Mouse (Mus musculus) lung, embryonic 15.5 days (tissue): ENCODE results near the gene Sema5a. TPM values are rescaled to one million over a fixed set of nuclear protein-coding genes. Genes with fewer than 3 reads are reported as not detected.

ENCODE experiments used
- ATAC-seq: fragments of 200-750 bp; cut with Nextera tagmentation; 2 replicates; pipeline ENCODE4 v1.8.0; 2017; ENCODE audit warnings: moderate number of reproducible peaks, borderline replicate concordance; ENCODE audit not compliant: low FRiP score, low TSS enrichment; ENCODE audit errors: extremely low read depth
- H3K27ac ChIP-seq: fragments of 300-500 bp; sonication (generic); 2 replicates; pipeline ENCODE4 v1.5.1; 2015; ENCODE audit warnings: moderate library complexity, mild to moderate bottlenecking, inconsistent platforms
- H3K27me3 ChIP-seq: fragments of 300-500 bp; sonication (generic); 2 replicates; pipeline ENCODE4 v1.6.1; 2015; ENCODE audit warnings: inconsistent platforms
- H3K36me3 ChIP-seq: fragments of 300-500 bp; sonication (generic); 2 replicates; pipeline ENCODE4 v1.6.1; 2015; ENCODE audit warnings: inconsistent platforms
- H3K4me1 ChIP-seq: fragments of 300-500 bp; sonication (generic); 2 replicates; pipeline ENCODE4 v1.6.1; 2015; ENCODE audit warnings: inconsistent platforms
- H3K4me2 ChIP-seq: fragments of 300-500 bp; sonication (generic); 2 replicates; pipeline ENCODE4 v1.6.1; 2015; ENCODE audit warnings: inconsistent platforms, mild to moderate bottlenecking, moderate library complexity
- H3K4me3 ChIP-seq: fragments of 300-500 bp; sonication (generic); 2 replicates; pipeline ENCODE4 v1.5.1; 2015; ENCODE audit warnings: mild to moderate bottlenecking, inconsistent platforms
- H3K9ac ChIP-seq: fragments of 300-500 bp; sonication (generic); 2 replicates; pipeline ENCODE4 v1.6.1; 2015; ENCODE audit warnings: inconsistent platforms
- H3K9me3 ChIP-seq: fragments of 300-500 bp; sonication (generic); 2 replicates; pipeline ENCODE4 v1.6.1; 2016; ENCODE audit warnings: inconsistent platforms
- WGBS: fragments of 180-500 bp; shearing (Covaris S2); methylation state at CpG from one replicate; pipeline ENCODE4 v1.1.7; 2015; 5-methylcytosine and 5-hydroxymethylcytosine counted together
- polyA plus RNA-seq: library from polyadenylated mRNA; unstranded; fragments of >200 nt; fragmentation: Nextera tagmentation; extraction: Ambion mirVana; gene quantifications from 2 replicates; pipeline ENCODE4 v1.2.1, GENCODE M21; 2015

Sema5a gene
- polyA plus RNA-seq, 1 experiment from 2014 or later = 13.4 TPM

GRCm38 (mm10) chr15:32624106-32624505, 379.5 kb downstream of the Sema5a start:
- 49% methylated on average over 4 of the region's 4 CpGs for WGBS
- Histone ChIP-seq H3K36me3 (no peaks in the 10 kb centered on the region), H3K4me3 (no peak overlapping the region), H3K27ac (no peak overlapping the region), H3K27me3 (no peaks in the 10 kb centered on the region), H3K4me1 (no peaks in the 10 kb centered on the region), H3K9ac (no peak overlapping the region), H3K9me3 (no peaks in the 10 kb centered on the region), H3K4me2 (no peak overlapping the region)
- no peak for ATAC-seq

GRCm38 (mm10) chr15:32626031-32626430, 381.4 kb downstream of the Sema5a start:
- Histone ChIP-seq H3K27ac (no peak overlapping the region), H3K9me3 (no peaks in the 10 kb centered on the region), H3K4me3 (no peak overlapping the region), H3K4me2 (no peak overlapping the region), H3K27me3 (no peaks in the 10 kb centered on the region), H3K36me3 (no peaks in the 10 kb centered on the region), H3K9ac (no peak overlapping the region), H3K4me1 (no peaks in the 10 kb centered on the region)
- ATAC-seq = no peak
- 77% methylated on average over 2 of the region's 2 CpGs for WGBS

GRCm38 (mm10) chr15:32633713-32634112, 389.1 kb downstream of the Sema5a start:
- H3K9ac ChIP-seq = no peak overlapping the region
- H3K36me3 ChIP-seq = no peaks in the 10 kb centered on the region
- ATAC-seq = no peak
- H3K27me3 ChIP-seq = no peaks in the 10 kb centered on the region
- H3K9me3 ChIP-seq = no peaks in the 10 kb centered on the region
- H3K4me1 ChIP-seq = no peaks in the 10 kb centered on the region
- no peak overlapping the region for H3K4me2 ChIP-seq
- 93% methylated on average over 8 of the region's 8 CpGs for WGBS
- H3K4me3 ChIP-seq = no peak overlapping the region
- no peak overlapping the region for H3K27ac ChIP-seq

DNA sequence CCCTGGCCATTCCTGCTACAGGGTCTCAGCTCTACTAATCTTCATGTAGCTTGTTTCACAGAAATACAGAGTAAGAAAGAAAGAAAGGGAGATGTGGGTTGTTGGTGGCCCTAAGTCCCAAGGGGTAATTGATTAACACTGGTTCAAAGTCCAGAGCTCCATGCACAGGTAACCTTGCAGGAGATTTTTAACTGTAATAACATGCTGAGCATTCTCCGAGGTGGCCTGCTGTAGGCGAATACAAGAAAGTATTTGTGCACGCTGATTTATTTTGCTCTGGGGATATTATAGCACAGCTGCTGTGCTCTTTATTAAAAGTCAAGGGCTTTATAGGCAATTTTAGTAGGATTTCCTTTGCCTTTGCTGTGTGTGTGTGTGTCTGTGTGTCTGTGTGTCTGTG, 393.3 kb downstream of the Sema5a start:
- Histone ChIP-seq H3K9ac (no peak overlapping the region), H3K4me1 (no peaks in the 10 kb centered on the region), H3K27ac (no peak overlapping the region), H3K4me3 (no peak overlapping the region), H3K9me3 (no peaks in the 10 kb centered on the region), H3K36me3 (no peaks in the 10 kb centered on the region), H3K27me3 (no peaks in the 10 kb centered on the region), H3K4me2 (no peak overlapping the region)
- WGBS = 79% methylated on average over 3 of the region's 3 CpGs
- ATAC-seq = no peak

GRCm38 (mm10) chr15:32647061-32647687, 402.6 kb downstream of the Sema5a start:
- 42% methylated on average over 1 of the region's 1 CpGs for WGBS
- H3K4me3 ChIP-seq = no peak overlapping the region

DNA sequence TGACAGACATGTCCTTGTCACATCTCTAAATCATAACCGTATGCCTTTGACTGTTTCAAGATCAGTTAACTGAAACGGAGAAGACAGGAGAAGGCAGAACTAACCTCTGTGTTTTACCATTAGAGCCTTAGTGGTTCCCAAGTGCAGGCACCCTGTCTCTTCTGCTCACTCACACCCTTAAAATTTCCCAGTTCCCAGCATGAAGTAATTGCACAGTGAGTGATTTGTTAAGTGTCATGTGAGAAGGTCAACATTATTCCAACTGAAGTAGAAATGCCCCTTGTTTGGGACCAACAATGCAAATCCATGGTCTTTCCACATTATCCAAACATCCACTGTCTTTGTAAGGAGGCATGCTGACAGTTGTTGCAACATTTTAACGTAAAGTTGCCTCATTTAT, 409.4 kb downstream of the Sema5a start:
- H3K9me3 ChIP-seq = no peaks in the 10 kb centered on the region

More at GRCm38 (mm10) chr15:32647061-32647687, 402.6 kb downstream of the Sema5a start:
- Histone ChIP-seq H3K9me3 (no peaks in the 10 kb centered on the region), H3K27me3 (no peaks in the 10 kb centered on the region), H3K36me3 (no peaks in the 10 kb centered on the region), H3K9ac (no peak overlapping the region), H3K27ac (no peak overlapping the region), H3K4me2 (no peak overlapping the region), H3K4me1 (no peaks in the 10 kb centered on the region)
- ATAC-seq = peak; percentile 86; the same call in 1 of the 2 replicates

GRCm38 (mm10) chr15:32656017-32656416, 411.4 kb downstream of the Sema5a start:
- Histone ChIP-seq H3K4me3 (no peak overlapping the region), H3K27ac (no peak overlapping the region), H3K36me3 (no peaks in the 10 kb centered on the region), H3K4me1 (0 out of 2 replicates have a peak, but pooled peaks cover 3% of the 10 kb centered on the region), H3K9me3 (no peaks in the 10 kb centered on the region), H3K27me3 (no peaks in the 10 kb centered on the region), H3K9ac (no peak overlapping the region), H3K4me2 (no peak overlapping the region)
- ATAC-seq = peak; percentile 72
- WGBS = 36% methylated on average over 4 of the region's 4 CpGs

More for the DNA sequence above, 409.4 kb downstream of the Sema5a start:
- no peaks in the 10 kb centered on the region for H3K36me3 ChIP-seq
- H3K27ac ChIP-seq = peak overlapping the region; percentile 33
- 31% methylated on average over 3 of the region's 3 CpGs for WGBS
- H3K4me3 ChIP-seq = no peak overlapping the region
- 0 out of 2 replicates have a peak, but pooled peaks cover 3% of the 10 kb centered on the region for H3K4me1 ChIP-seq
- peak; percentile 73; the same call in 1 of the 2 replicates for ATAC-seq
- no peak overlapping the region for H3K9ac ChIP-seq
- H3K27me3 ChIP-seq = no peaks in the 10 kb centered on the region
- no peak overlapping the region for H3K4me2 ChIP-seq

DNA sequence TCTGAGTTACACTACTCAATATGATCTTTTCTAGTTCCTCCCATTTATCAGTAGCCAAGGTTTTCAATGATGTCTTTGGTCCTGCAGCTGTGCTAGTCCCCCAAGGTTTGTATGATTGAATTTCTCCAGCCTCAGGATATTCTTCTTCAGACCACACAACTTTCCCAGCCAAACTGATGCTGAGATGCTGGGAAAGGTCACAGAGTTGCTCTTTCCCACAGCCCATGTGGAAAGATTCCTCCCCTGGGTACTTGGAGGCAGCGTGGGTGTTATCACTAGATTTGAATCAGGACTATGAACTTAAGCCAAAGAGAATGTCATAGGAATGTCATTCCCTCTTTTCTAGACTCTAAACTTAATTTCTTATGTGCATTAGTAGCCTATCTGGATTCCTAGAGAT, 431.8 kb downstream of the Sema5a start:
- Histone ChIP-seq H3K27me3 (no peaks in the 10 kb centered on the region), H3K27ac (no peak overlapping the region), H3K4me1 (no peaks in the 10 kb centered on the region), H3K4me2 (no peak overlapping the region), H3K36me3 (0 out of 2 replicates have a peak, but pooled peaks cover 2% of the 10 kb centered on the region), H3K9me3 (no peaks in the 10 kb centered on the region), H3K4me3 (no peak overlapping the region), H3K9ac (no peak overlapping the region)
- WGBS = 70% methylated on average over 1 of the region's 1 CpGs
- no peak for ATAC-seq

DNA sequence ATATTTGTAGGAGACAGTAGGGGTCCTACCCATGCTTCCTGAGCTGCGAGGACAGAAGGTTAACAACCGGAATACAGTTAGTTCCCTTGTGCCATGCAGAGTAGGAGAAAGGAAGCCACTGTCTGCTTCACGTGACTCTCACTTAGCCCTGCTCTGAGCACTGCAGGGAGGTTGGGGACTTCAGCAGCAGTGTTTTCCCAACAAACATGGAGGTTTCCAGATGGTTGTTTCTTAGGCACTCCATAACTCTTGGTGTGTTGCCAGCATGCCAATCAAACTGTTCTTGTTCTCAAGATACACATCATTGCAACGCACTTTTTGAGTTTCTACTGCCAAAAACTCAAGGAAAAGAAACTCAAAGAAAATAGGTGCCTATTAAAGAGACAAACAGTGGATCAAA, 440.5 kb downstream of the Sema5a start:
- Histone ChIP-seq H3K4me2 (no peak overlapping the region), H3K9me3 (no peaks in the 10 kb centered on the region), H3K36me3 (0 out of 2 replicates have a peak, but pooled peaks cover 2% of the 10 kb centered on the region), H3K4me1 (no peaks in the 10 kb centered on the region), H3K27me3 (no peaks in the 10 kb centered on the region), H3K9ac (no peak overlapping the region), H3K4me3 (no peak overlapping the region), H3K27ac (no peak overlapping the region)
- 73% methylated on average over 4 of the region's 4 CpGs for WGBS
- ATAC-seq = no peak

DNA sequence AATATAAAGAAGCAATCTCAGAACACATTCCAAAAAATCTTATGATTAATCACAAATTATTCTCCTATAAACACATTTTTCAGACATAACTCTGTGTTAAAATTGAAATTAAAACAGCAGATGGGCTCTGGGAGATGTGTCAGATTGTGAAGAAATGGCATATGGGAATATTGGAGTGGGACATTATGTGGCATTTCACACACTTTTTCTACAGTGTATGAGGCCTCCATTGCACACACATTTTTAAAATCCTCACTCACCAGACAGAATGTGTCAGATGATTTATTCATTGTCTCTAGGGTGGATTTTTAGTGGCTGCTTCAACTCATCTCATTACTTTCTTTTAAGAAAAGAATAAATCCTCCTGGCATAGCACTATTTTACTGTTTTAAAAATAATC, 446.4 kb downstream of the Sema5a start:
- H3K27ac ChIP-seq = no peak overlapping the region
- H3K4me1 ChIP-seq = no peaks in the 10 kb centered on the region
- no peak overlapping the region for H3K4me3 ChIP-seq
- no peaks in the 10 kb centered on the region for H3K36me3 ChIP-seq
- H3K4me2 ChIP-seq = no peak overlapping the region
- no peaks in the 10 kb centered on the region for H3K27me3 ChIP-seq
- no peak for ATAC-seq
- no peak overlapping the region for H3K9ac ChIP-seq
- no peaks in the 10 kb centered on the region for H3K9me3 ChIP-seq

- Histone ChIP-seq H3K4me2 (no peak overlapping the region), H3K4me1 (no peaks in the 10 kb centered on the region), H3K9me3 (no peaks in the 10 kb centered on the region), H3K36me3 (no peaks in the 10 kb centered on the region), H3K9ac (no peak overlapping the region), H3K27me3 (no peaks in the 10 kb centered on the region), H3K4me3 (no peak overlapping the region), H3K27ac (no peak overlapping the region)
- WGBS = 84% methylated on average over 2 of the region's 2 CpGs
- no peak for ATAC-seq
These were observed 448.4 kb downstream of the Sema5a start for GRCm38 (mm10) chr15:32693006-32693405.

- no peak overlapping the region for H3K27ac ChIP-seq
- H3K9me3 ChIP-seq = no peaks in the 10 kb centered on the region
- H3K36me3 ChIP-seq = no peaks in the 10 kb centered on the region
- H3K4me3 ChIP-seq = no peak overlapping the region
- H3K4me2 ChIP-seq = no peak overlapping the region
- no peak for ATAC-seq
- 53% methylated on average over 4 of the region's 4 CpGs for WGBS
- no peaks in the 10 kb centered on the region for H3K4me1 ChIP-seq
- H3K9ac ChIP-seq = no peak overlapping the region
- H3K27me3 ChIP-seq = no peaks in the 10 kb centered on the region
These were observed 472.8 kb downstream of the Sema5a start for GRCm38 (mm10) chr15:32717298-32717985.
